Mouse (Mus musculus): Measurements from ENCODE around the gene Kcnk5. TPM values are rescaled to one million over a fixed set of nuclear protein-coding genes. Genes with fewer than 3 reads are reported as not detected.

Gene Kcnk5
- polyA plus RNA-seq, 1 experiment from 2014 or later, result 2.5 TPM

- WGBS, result 90% methylated on average over 7 of the region's 7 CpGs
- H3K4me2 ChIP-seq (ENCODE audit: low read length), result no peak overlapping the region
- no peak overlapping the region for H3K4me3 ChIP-seq (replicated peaks; ENCODE audit: low read length)
- ATAC-seq, result no peak
- H3K27me3 ChIP-seq (replicated peaks; ENCODE audit: control insufficient read depth, insufficient read depth, low read length), result no peaks in the 10 kb centered on the region
- no peaks in the 10 kb centered on the region for H3K9me3 ChIP-seq (ENCODE audit: control insufficient read depth, low read length)
- H3K27ac ChIP-seq (ENCODE audit: low read length), result no peak overlapping the region
- H3K4me1 ChIP-seq (replicated peaks; ENCODE audit: control insufficient read depth, insufficient read depth, low read length), result no peaks in the 10 kb centered on the region; the same call in 1 of the 2 replicates
- no peaks in the 10 kb centered on the region for H3K36me3 ChIP-seq (ENCODE audit: control insufficient read depth, insufficient read depth)
- no peak overlapping the region for H3K9ac ChIP-seq (replicated peaks; ENCODE audit: low read depth, low read length)
Observed at GRCm38 (mm10) chr14:20164438-20164837, 17.2 kb downstream of the Kcnk5 start.

GRCm38 (mm10) chr14:20162686-20163085 is 18.9 kb downstream of the Kcnk5 start:
- H3K27ac ChIP-seq (ENCODE audit: low read length), result no peak overlapping the region
- H3K27me3 ChIP-seq (replicated peaks; ENCODE audit: control insufficient read depth, insufficient read depth, low read length), result no peaks in the 10 kb centered on the region
- no peaks in the 10 kb centered on the region for H3K36me3 ChIP-seq (ENCODE audit: control insufficient read depth, insufficient read depth)
- no peak overlapping the region for H3K4me2 ChIP-seq (ENCODE audit: low read length)
- H3K9ac ChIP-seq (replicated peaks; ENCODE audit: low read depth, low read length), result no peak overlapping the region
- H3K9me3 ChIP-seq (ENCODE audit: control insufficient read depth, low read length), result no peaks in the 10 kb centered on the region
- no peak for ATAC-seq
- H3K4me3 ChIP-seq (replicated peaks; ENCODE audit: low read length), result no peak overlapping the region
- no peaks in the 10 kb centered on the region; the same call in 1 of the 2 replicates for H3K4me1 ChIP-seq (replicated peaks; ENCODE audit: control insufficient read depth, insufficient read depth, low read length)
- WGBS, result 80% methylated on average over 6 of the region's 6 CpGs

- ATAC-seq, result no peak
Observed at GRCm38 (mm10) chr14:20158727-20159681, 22.6 kb downstream of the Kcnk5 start.

GRCm38 (mm10) chr14:20157595-20157994 is 24.0 kb downstream of the Kcnk5 start:
- ATAC-seq, result no peak
- no peak overlapping the region for H3K27ac ChIP-seq (ENCODE audit: low read length)
- H3K4me1 ChIP-seq (replicated peaks; ENCODE audit: control insufficient read depth, insufficient read depth, low read length), result no peaks in the 10 kb centered on the region; the same call in 1 of the 2 replicates
- no peak overlapping the region for H3K4me3 ChIP-seq (replicated peaks; ENCODE audit: low read length)
- H3K27me3 ChIP-seq (replicated peaks; ENCODE audit: control insufficient read depth, insufficient read depth, low read length), result no peaks in the 10 kb centered on the region
- H3K9ac ChIP-seq (replicated peaks; ENCODE audit: low read depth, low read length), result no peak overlapping the region
- H3K36me3 ChIP-seq (ENCODE audit: control insufficient read depth, insufficient read depth), result no peaks in the 10 kb centered on the region
- no peak overlapping the region for H3K4me2 ChIP-seq (ENCODE audit: low read length)
- 88% methylated on average over 10 of the region's 10 CpGs for WGBS
- H3K9me3 ChIP-seq (ENCODE audit: control insufficient read depth, low read length), result no peaks in the 10 kb centered on the region

More at GRCm38 (mm10) chr14:20158727-20159681, 22.6 kb downstream of the Kcnk5 start:
- Histone ChIP-seq H3K4me3 (replicated peaks; ENCODE audit: low read length) (no peak overlapping the region), H3K9me3 (ENCODE audit: control insufficient read depth, low read length) (no peaks in the 10 kb centered on the region), H3K4me1 (replicated peaks; ENCODE audit: control insufficient read depth, insufficient read depth, low read length) (no peaks in the 10 kb centered on the region; the same call in 1 of the 2 replicates), H3K27me3 (replicated peaks; ENCODE audit: control insufficient read depth, insufficient read depth, low read length) (no peaks in the 10 kb centered on the region), H3K27ac (ENCODE audit: low read length) (no peak overlapping the region), H3K9ac (replicated peaks; ENCODE audit: low read depth, low read length) (no peak overlapping the region), H3K4me2 (ENCODE audit: low read length) (no peak overlapping the region), H3K36me3 (ENCODE audit: control insufficient read depth, insufficient read depth) (no peaks in the 10 kb centered on the region)
- 71% methylated on average over 8 of the region's 8 CpGs for WGBS

GRCm38 (mm10) chr14:20155718-20156117 is 25.9 kb downstream of the Kcnk5 start:
- no peak overlapping the region for H3K4me2 ChIP-seq (ENCODE audit: low read length)
- WGBS, result 52% methylated on average over 10 of the region's 10 CpGs
- no peaks in the 10 kb centered on the region for H3K27me3 ChIP-seq (replicated peaks; ENCODE audit: control insufficient read depth, insufficient read depth, low read length)
- no peak overlapping the region for H3K27ac ChIP-seq (ENCODE audit: low read length)
- H3K4me1 ChIP-seq (replicated peaks; ENCODE audit: control insufficient read depth, insufficient read depth, low read length), result no peaks in the 10 kb centered on the region; the same call in 1 of the 2 replicates
- no peaks in the 10 kb centered on the region for H3K9me3 ChIP-seq (ENCODE audit: control insufficient read depth, low read length)
- no peaks in the 10 kb centered on the region for H3K36me3 ChIP-seq (ENCODE audit: control insufficient read depth, insufficient read depth)
- no peak overlapping the region for H3K4me3 ChIP-seq (replicated peaks; ENCODE audit: low read length)
- no peak overlapping the region for H3K9ac ChIP-seq (replicated peaks; ENCODE audit: low read depth, low read length)
- ATAC-seq, result no peak

GRCm38 (mm10) chr14:20154937-20155336 is 26.7 kb downstream of the Kcnk5 start:
- no peaks in the 10 kb centered on the region for H3K36me3 ChIP-seq (ENCODE audit: control insufficient read depth, insufficient read depth)
- whole genome bisulfite sequencing, result 86% methylated on average over 4 of the region's 4 CpGs
- no peak overlapping the region for H3K27ac ChIP-seq (ENCODE audit: low read length)
- no peak overlapping the region for H3K4me3 ChIP-seq (replicated peaks; ENCODE audit: low read length)
- ATAC-seq, result no peak
- H3K4me1 ChIP-seq (replicated peaks; ENCODE audit: control insufficient read depth, insufficient read depth, low read length), result no peaks in the 10 kb centered on the region; the same call in 1 of the 2 replicates
- no peak overlapping the region for H3K4me2 ChIP-seq (ENCODE audit: low read length)
- H3K9me3 ChIP-seq (ENCODE audit: control insufficient read depth, low read length), result no peaks in the 10 kb centered on the region
- H3K27me3 ChIP-seq (replicated peaks; ENCODE audit: control insufficient read depth, insufficient read depth, low read length), result no peaks in the 10 kb centered on the region
- no peak overlapping the region for H3K9ac ChIP-seq (replicated peaks; ENCODE audit: low read depth, low read length)

- H3K4me3 ChIP-seq (replicated peaks; ENCODE audit: low read length), result no peak overlapping the region
- H3K9ac ChIP-seq (replicated peaks; ENCODE audit: low read depth, low read length), result no peak overlapping the region
- H3K27ac ChIP-seq (ENCODE audit: low read length), result no peak overlapping the region
- ATAC-seq, result no peak
- no peaks in the 10 kb centered on the region for H3K9me3 ChIP-seq (ENCODE audit: control insufficient read depth, low read length)
- WGBS, result 78% methylated on average over 7 of the region's 7 CpGs
- no peaks in the 10 kb centered on the region; the same call in 1 of the 2 replicates for H3K4me1 ChIP-seq (replicated peaks; ENCODE audit: control insufficient read depth, insufficient read depth, low read length)
- H3K4me2 ChIP-seq (ENCODE audit: low read length), result no peak overlapping the region
- no peaks in the 10 kb centered on the region for H3K27me3 ChIP-seq (replicated peaks; ENCODE audit: control insufficient read depth, insufficient read depth, low read length)
- H3K36me3 ChIP-seq (ENCODE audit: control insufficient read depth, insufficient read depth), result no peaks in the 10 kb centered on the region
Observed at GRCm38 (mm10) chr14:20154245-20154644, 27.4 kb downstream of the Kcnk5 start.

GRCm38 (mm10) chr14:20149127-20150080 is 32.2 kb downstream of the Kcnk5 start:
- no peak overlapping the region for H3K27ac ChIP-seq (ENCODE audit: low read length)
- H3K27me3 ChIP-seq (replicated peaks; ENCODE audit: control insufficient read depth, insufficient read depth, low read length), result no peaks in the 10 kb centered on the region
- no peak for ATAC-seq
- no peaks in the 10 kb centered on the region for H3K4me1 ChIP-seq (replicated peaks; ENCODE audit: control insufficient read depth, insufficient read depth, low read length)
- no peak overlapping the region for H3K9ac ChIP-seq (replicated peaks; ENCODE audit: low read depth, low read length)
- WGBS, result 90% methylated on average over 22 of the region's 22 CpGs
- no peaks in the 10 kb centered on the region for H3K9me3 ChIP-seq (ENCODE audit: control insufficient read depth, low read length)
- H3K36me3 ChIP-seq (ENCODE audit: control insufficient read depth, insufficient read depth), result no peaks in the 10 kb centered on the region
- no peak overlapping the region for H3K4me3 ChIP-seq (replicated peaks; ENCODE audit: low read length)
- H3K4me2 ChIP-seq (ENCODE audit: low read length), result no peak overlapping the region

- H3K4me3 ChIP-seq (replicated peaks; ENCODE audit: low read length), result no peak overlapping the region
- no peak overlapping the region for H3K27ac ChIP-seq (ENCODE audit: low read length)
- no peak overlapping the region for H3K4me2 ChIP-seq (ENCODE audit: low read length)
- WGBS, result 97% methylated on average over 11 of the region's 11 CpGs
- no peaks in the 10 kb centered on the region for H3K36me3 ChIP-seq (ENCODE audit: control insufficient read depth, insufficient read depth)
- H3K9ac ChIP-seq (replicated peaks; ENCODE audit: low read depth, low read length), result no peak overlapping the region
- no peaks in the 10 kb centered on the region for H3K27me3 ChIP-seq (replicated peaks; ENCODE audit: control insufficient read depth, insufficient read depth, low read length)
- ATAC-seq, result no peak
- 0 out of 2 replicates have a peak, but pooled peaks cover 2% of the 10 kb centered on the region for H3K4me1 ChIP-seq (replicated peaks; ENCODE audit: control insufficient read depth, insufficient read depth, low read length)
- H3K9me3 ChIP-seq (ENCODE audit: control insufficient read depth, low read length), result no peaks in the 10 kb centered on the region
Observed at GRCm38 (mm10) chr14:20148514-20148913, 33.1 kb downstream of the Kcnk5 start.

All from forebrain, embryonic 16.5 days (tissue).